Mouse (Mus musculus) kidney, embryonic 15.5 days (tissue): ENCODE results near the gene Fancg. TPM values are rescaled to one million over a fixed set of nuclear protein-coding genes. Genes with fewer than 3 reads are reported as not detected.
A peak's percentile ranks its signal among the peaks of the same experiment; 100 is the strongest.

Experiments used
- ATAC-seq: fragments of 200-750 bp; cut with Nextera tagmentation; replicated peaks from 2 replicates; pipeline ENCODE4 v1.8.0; 2017; ENCODE audit warnings: moderate TSS enrichment; ENCODE audit not compliant: low FRiP score
- H3K27ac ChIP-seq: fragments of 300-500 bp; sonication (generic); 2 replicates; pipeline ENCODE4 v1.5.1; 2015; ENCODE audit warnings: mild to moderate bottlenecking, inconsistent platforms
- H3K27me3 ChIP-seq: fragments of 300-500 bp; sonication (generic); 2 replicates; pipeline ENCODE4 v1.6.1; 2015; ENCODE audit warnings: inconsistent platforms
- H3K36me3 ChIP-seq: fragments of 300-500 bp; sonication (generic); 2 replicates; pipeline ENCODE4 v1.6.1; 2015; ENCODE audit warnings: inconsistent platforms
- H3K4me1 ChIP-seq: fragments of 300-500 bp; sonication (generic); 2 replicates; pipeline ENCODE4 v1.6.1; 2015; ENCODE audit warnings: inconsistent platforms
- H3K4me2 ChIP-seq: fragments of 300-500 bp; sonication (generic); 2 replicates; pipeline ENCODE4 v1.6.1; 2015; ENCODE audit warnings: moderate library complexity, mild to moderate bottlenecking, inconsistent platforms
- H3K4me3 ChIP-seq: fragments of 300-500 bp; sonication (generic); replicated peaks from 2 replicates; pipeline ENCODE4 v1.5.1; 2015; ENCODE audit warnings: mild to moderate bottlenecking, inconsistent platforms
- H3K9ac ChIP-seq: fragments of 300-500 bp; sonication (generic); 2 replicates; pipeline ENCODE4 v1.6.1; 2015; ENCODE audit warnings: mild to moderate bottlenecking, inconsistent platforms
- H3K9me3 ChIP-seq: fragments of 300-500 bp; sonication (generic); replicated peaks from 2 replicates; pipeline ENCODE4 v1.6.1; 2016; ENCODE audit warnings: inconsistent platforms
- WGBS: fragments of 180-500 bp; shearing (Covaris S2); methylation state at CpG from one replicate; pipeline ENCODE4 v1.1.7; 2015; ENCODE audit warnings: mixed read lengths; 5-methylcytosine and 5-hydroxymethylcytosine counted together
- polyA plus RNA-seq: library from polyadenylated mRNA; unstranded; fragments of >200 nt; fragmentation: Nextera tagmentation; extraction: Ambion mirVana; gene quantifications from 2 replicates; pipeline ENCODE4 v1.2.1, GENCODE M21; 2015

Fancg gene
- polyA plus RNA-seq, 1 experiment from 2014 or later, result 17.2 TPM

DNA sequence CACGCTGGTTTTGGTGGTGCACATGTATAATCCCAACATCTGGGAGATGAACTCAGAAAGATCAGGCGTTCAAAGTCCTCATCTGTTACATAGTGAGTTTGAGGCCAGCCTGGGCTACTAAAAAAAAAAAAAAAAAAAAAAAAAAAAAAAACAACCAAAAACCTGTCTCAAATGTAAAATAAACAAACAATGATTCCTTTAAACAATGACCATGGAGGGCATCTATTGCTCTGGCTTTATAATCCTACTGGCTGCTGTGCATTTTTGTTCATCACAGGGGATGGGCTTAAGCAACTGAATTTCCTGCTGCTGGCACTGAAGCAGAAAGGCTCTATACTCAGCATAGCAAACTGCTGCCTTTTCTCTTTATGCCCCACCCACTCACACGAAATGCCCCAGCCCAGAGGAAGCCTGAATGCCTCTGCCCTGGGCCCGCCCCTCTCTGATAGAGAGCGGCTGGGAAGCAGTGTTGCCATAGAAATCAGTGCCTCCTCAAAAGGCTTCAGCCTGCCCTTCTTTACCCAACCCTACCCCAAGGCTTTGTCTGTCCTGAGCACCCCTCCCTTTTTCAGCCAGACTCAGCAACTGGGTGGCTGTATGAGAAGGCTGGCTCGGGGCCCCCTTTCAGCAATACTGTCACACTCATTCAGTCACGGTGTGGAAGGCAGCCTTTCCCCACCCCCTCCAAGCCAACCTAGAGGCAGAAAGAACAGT, 33.5 kb upstream of the Fancg start:
- Histone ChIP-seq H3K27ac (peak overlapping the region; percentile 72), H3K27me3 (no peaks in the 10 kb centered on the region), H3K36me3 (no peaks in the 10 kb centered on the region), H3K4me2 (peak overlapping the region; percentile 85), H3K9ac (0 out of 2 replicates have a peak overlapping the region, but pooled peaks have one; percentile 3), H3K4me1 (peaks cover 46% of the 10 kb centered on the region), H3K9me3 (no peaks in the 10 kb centered on the region), H3K4me3 (peak overlapping the region; percentile 65; the same call in 1 of the 2 replicates)
- 21% methylated on average over 7 of the region's 7 CpGs for WGBS
- no peak for ATAC-seq

DNA sequence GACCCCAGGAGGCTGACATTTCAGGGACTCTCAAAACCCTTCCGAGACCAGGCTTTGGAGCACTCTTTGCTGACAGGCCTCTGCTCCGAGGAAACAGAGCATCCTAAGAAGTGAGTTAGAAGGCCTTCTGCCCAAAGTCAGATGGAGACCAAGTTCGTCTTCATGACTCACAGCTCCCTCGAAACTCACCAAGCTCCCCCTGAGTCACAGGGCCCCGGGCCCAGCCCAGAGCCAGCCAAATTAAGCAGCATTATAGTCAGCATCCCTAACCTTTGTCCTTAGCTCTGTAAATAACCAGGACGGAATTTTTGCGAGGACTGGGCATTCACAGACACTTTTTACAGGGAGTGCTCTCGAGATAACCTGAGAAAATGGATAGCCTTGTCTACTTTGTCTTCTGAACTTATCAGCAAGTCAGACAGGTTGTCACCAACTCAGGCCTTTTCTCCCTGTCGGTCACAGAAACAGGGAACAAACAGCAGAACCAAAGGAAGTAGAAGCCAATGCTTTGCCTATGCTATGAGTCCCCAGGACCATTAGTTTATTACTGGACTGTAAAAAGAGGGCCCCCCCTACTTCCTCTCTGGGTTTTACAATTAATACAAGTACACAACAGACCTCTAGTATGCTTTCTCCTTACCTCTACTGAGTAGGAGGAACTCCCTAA, 30.7 kb upstream of the Fancg start:
- Histone ChIP-seq H3K4me1 (peaks cover 51% of the 10 kb centered on the region), H3K27ac (peak overlapping the region; percentile 45), H3K27me3 (no peaks in the 10 kb centered on the region), H3K4me2 (no peak overlapping the region), H3K4me3 (no peak overlapping the region), H3K9ac (no peak overlapping the region), H3K36me3 (peaks cover 8% of the 10 kb centered on the region), H3K9me3 (no peaks in the 10 kb centered on the region)
- WGBS, result 66% methylated on average over 9 of the region's 9 CpGs
- no peak for ATAC-seq

DNA sequence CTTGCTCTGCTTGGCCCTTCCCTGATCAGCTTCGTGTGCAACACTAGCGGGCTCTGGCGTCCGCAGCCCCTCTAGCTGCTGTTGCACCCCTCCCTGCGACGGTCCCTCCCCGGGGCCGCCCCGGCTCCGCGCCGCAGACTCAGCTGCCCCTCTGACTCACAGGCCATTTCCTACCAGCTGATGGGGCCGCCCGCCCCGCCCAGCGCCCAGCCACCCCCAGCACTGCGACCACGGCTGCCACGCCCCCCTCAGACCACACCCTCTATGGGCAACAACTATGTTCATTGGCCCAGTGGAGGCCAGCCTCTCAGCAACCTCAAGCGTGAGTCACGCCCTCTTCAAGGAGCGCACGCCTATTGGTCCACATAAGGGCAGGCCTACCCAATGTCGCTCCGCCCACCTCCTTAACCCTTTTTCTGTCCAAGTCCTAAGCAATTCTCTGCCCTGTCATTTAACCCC, 29.8 kb upstream of the Fancg start:
- H3K9me3 ChIP-seq, result no peaks in the 10 kb centered on the region
- peak overlapping the region; percentile 69 for H3K4me3 ChIP-seq
- H3K4me1 ChIP-seq, result peaks cover 45% of the 10 kb centered on the region
- peak; percentile 98 for ATAC-seq
- peak overlapping the region; percentile 79 for H3K27ac ChIP-seq
- WGBS, result 0% methylated on average over 25 of the region's 25 CpGs
- H3K27me3 ChIP-seq, result no peaks in the 10 kb centered on the region
- peak overlapping the region; percentile 73 for H3K9ac ChIP-seq
- peak overlapping the region; percentile 86 for H3K4me2 ChIP-seq
- H3K36me3 ChIP-seq, result peaks cover 16% of the 10 kb centered on the region

DNA sequence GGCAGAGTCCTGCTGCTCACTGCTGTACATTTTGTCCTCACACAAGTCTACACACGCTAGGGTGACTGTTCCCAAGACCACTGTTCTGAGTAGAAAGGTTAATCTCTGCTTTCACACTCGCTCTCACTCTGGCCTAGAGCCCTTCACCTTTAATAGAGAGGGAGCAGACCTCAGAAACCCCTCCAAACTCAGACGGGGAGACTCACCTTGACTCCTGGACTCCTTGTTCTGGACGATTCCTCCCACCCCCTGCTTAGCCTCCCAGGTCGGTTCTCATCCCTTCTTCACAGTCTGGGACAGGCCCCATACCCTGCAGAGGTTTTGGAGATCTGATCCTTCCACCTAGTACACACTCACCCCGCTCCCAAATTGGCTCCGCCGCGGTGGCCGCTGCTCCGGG, 29.3 kb upstream of the Fancg start:
- Histone ChIP-seq H3K27ac (peak overlapping the region; percentile 79), H3K36me3 (peaks cover 19% of the 10 kb centered on the region), H3K4me1 (peaks cover 40% of the 10 kb centered on the region), H3K4me2 (peak overlapping the region; percentile 86), H3K9ac (peak overlapping the region; percentile 73), H3K4me3 (peak overlapping the region; percentile 69), H3K27me3 (no peaks in the 10 kb centered on the region), H3K9me3 (no peaks in the 10 kb centered on the region)
- WGBS, result 1% methylated on average over 11 of the region's 11 CpGs
- peak; percentile 33 for ATAC-seq

DNA sequence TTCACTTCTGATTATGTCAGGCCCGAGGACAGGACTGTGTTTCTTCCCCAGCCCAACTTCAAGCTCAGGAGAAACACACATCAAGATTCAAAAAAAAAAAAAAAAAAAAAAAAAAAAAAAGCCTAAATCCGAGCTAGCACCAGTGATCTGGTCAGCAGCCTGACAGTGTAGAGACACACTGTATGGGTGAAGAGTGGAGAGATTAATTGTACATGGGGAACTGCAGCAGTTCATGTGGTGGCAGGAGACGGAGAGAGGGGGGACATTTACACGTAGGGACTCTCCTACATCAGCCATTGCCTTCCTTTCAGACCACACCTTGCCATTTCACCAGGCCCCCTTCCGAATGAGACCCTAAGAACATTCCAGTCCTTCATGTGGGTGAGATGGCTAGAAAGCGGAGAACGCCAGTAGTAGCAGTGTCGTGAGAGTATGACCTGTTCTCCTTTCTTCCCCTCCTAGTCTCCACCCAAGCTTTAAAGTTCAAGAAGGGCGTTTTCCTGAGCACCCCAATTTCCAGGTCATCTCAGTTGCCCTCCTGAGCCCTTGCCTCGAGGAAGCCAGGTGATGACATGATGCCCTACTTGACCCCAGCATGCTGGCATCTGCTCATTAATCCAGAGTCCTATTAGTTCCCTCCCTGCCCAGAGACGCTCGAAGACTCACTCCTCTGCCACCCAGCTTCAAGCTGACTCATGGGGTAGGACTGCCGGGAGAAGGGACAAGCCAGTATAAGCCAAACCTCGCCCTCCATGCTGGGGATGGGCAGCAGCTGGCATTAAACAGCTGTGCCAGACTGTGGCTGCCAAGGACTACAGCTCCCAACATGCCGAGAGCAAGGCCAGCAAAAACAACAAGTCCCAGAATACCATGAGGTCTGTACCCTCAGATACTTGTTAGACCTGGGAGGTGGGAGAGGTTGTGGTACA, 28.5 kb upstream of the Fancg start:
- Histone ChIP-seq H3K9me3 (no peaks in the 10 kb centered on the region), H3K36me3 (peaks cover 27% of the 10 kb centered on the region), H3K4me3 (peak overlapping the region; percentile 69), H3K4me2 (peak overlapping the region; percentile 86), H3K9ac (peak overlapping the region; percentile 73), H3K4me1 (peaks cover 32% of the 10 kb centered on the region), H3K27ac (peak overlapping the region; percentile 79; the same call in 1 of the 2 replicates), H3K27me3 (no peaks in the 10 kb centered on the region)
- WGBS, result 53% methylated on average over 15 of the region's 15 CpGs
- ATAC-seq, result no peak

DNA sequence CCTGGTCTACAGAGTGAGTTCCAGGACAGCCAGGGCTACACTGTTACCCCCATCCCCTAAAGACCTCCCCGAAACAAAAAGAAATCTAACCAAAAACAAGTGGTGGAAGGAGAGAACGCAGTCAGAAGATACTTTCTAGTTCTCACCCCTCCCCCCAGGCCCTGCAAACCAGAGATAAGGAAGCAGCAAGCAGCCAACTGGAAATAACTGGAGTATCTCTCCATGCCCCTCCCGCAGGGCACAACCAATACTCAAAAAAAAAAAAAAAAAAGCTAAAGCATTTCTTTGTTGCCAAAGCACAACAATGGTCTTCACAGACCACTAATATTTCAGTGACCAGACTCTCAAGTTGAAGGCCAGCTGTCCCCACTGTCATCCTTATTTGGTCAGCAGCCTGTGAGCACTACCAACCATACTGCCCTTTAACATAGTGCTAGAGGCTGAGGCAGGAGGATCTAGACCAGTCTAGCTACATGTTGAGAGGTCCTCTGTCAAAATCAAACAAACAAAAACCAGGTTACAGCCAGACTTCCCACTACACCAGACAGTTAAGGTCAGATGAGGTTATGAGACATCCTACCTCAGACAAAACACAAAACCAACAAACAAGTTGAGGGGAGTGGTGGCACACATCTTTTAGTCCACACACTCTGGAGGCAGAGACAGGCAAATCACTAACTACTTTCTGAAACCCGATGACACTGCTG, 27.7 kb upstream of the Fancg start:
- Histone ChIP-seq H3K4me3 (no peak overlapping the region), H3K4me2 (no peak overlapping the region), H3K9me3 (no peaks in the 10 kb centered on the region), H3K27ac (no peak overlapping the region), H3K36me3 (peaks cover 35% of the 10 kb centered on the region), H3K27me3 (no peaks in the 10 kb centered on the region), H3K9ac (no peak overlapping the region), H3K4me1 (peaks cover 26% of the 10 kb centered on the region)
- no peak for ATAC-seq
- 73% methylated on average over 4 of the region's 4 CpGs for WGBS

DNA sequence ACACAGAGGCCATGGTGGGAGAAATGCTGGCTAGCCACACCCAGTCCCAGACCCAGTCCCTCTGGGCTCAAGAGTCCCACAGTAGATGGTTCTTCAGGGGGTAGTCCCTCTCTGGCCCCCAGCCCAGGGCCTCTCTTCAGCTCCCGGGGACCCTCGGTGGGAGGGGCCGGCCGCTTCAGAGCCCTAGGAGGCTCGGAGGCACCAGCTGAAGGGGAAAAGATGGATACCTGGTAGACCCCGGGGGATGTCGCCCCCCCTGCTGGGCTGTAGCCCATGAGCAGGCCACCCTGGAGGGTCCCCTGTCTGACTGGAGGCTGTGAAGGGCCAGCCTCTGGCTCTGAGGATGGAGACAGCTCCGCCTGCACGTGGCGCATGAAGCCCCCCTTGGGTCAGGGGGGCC, 26.1 kb upstream of the Fancg start:
- Histone ChIP-seq H3K9ac (no peak overlapping the region), H3K4me1 (peaks cover 33% of the 10 kb centered on the region), H3K36me3 (peaks cover 35% of the 10 kb centered on the region), H3K9me3 (no peaks in the 10 kb centered on the region), H3K27ac (no peak overlapping the region), H3K4me2 (no peak overlapping the region), H3K27me3 (no peaks in the 10 kb centered on the region), H3K4me3 (no peak overlapping the region)
- ATAC-seq, result no peak
- 81% methylated on average over 10 of the region's 10 CpGs for WGBS

DNA sequence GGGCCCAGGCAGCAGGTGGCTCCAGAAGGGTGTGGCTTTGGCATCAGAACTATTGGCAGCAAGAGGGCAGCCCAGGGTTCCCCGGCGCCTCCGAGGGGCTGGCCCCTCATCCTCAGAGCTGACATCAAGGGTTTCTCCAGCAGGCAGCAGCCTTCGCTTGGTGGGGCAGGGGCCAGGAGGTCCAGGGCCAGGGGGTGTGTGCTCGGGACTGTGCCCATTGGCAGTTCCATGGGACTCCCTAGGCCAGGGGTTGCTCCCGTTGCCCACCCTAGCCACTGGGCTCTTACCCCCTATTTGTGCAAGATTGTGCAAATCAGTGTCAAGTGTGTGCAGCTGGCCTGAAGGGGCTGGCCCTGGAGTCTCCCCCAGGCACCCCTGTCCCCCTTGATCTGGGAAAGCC, 25.5 kb upstream of the Fancg start:
- ATAC-seq, result no peak
- peaks cover 32% of the 10 kb centered on the region for H3K4me1 ChIP-seq
- no peak overlapping the region for H3K9ac ChIP-seq
- 85% methylated on average over 6 of the region's 6 CpGs for WGBS
- H3K36me3 ChIP-seq, result peaks cover 35% of the 10 kb centered on the region
- H3K4me3 ChIP-seq, result no peak overlapping the region
- no peak overlapping the region for H3K27ac ChIP-seq
- H3K9me3 ChIP-seq, result no peaks in the 10 kb centered on the region
- H3K4me2 ChIP-seq, result no peak overlapping the region
- no peaks in the 10 kb centered on the region for H3K27me3 ChIP-seq

DNA sequence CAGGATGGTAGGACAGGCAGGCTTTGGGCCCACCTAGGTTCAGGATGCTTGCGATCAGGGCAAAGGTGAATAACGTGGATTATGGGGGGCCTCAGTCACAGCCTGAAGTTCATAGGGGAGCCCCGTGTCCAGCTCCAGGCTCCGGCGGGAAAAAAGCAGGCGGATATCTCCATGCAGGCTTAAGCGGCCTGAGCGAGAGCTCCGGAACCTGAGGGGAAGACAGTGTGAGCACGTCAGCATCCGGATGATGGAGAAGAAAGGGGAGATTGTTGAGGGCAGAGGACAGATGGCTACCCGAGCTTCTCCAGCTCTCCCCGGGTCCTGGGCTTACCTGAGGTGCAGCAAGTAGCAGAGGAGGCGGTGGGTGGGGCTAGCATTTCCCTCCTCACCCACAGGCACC, 23.2 kb upstream of the Fancg start:
- Histone ChIP-seq H3K27me3 (no peaks in the 10 kb centered on the region), H3K4me3 (no peak overlapping the region), H3K4me1 (peaks cover 25% of the 10 kb centered on the region), H3K9me3 (no peaks in the 10 kb centered on the region), H3K27ac (no peak overlapping the region), H3K4me2 (no peak overlapping the region), H3K36me3 (peaks cover 49% of the 10 kb centered on the region), H3K9ac (no peak overlapping the region)
- ATAC-seq, result no peak
- 89% methylated on average over 14 of the region's 14 CpGs for WGBS

DNA sequence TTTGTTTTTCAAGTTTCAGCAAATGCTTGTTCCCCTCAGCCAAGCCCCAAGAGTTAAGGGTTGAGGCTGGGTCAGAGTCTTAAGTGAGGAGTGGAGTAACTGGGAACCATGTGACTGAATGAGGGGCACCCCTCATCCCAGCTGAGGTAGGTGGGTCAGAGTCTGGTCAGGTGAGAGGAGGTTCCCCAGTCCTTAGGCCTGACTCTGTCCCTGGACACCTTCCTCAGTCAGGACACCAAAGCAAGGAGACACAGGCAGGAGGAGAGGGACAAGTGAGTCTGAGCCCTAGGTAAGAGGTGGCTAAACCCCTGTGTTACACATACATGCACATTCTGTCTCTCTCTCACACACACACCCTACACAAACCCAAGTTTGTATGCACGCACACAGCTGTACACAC, 22.2 kb upstream of the Fancg start:
- no peak overlapping the region for H3K4me3 ChIP-seq
- no peak overlapping the region for H3K9ac ChIP-seq
- H3K4me2 ChIP-seq, result no peak overlapping the region
- peaks cover 21% of the 10 kb centered on the region for H3K4me1 ChIP-seq
- WGBS, result 90% methylated on average over 1 of the region's 1 CpGs
- no peak overlapping the region for H3K27ac ChIP-seq
- peaks cover 59% of the 10 kb centered on the region for H3K36me3 ChIP-seq
- no peaks in the 10 kb centered on the region for H3K27me3 ChIP-seq
- H3K9me3 ChIP-seq, result no peaks in the 10 kb centered on the region
- no peak for ATAC-seq

DNA sequence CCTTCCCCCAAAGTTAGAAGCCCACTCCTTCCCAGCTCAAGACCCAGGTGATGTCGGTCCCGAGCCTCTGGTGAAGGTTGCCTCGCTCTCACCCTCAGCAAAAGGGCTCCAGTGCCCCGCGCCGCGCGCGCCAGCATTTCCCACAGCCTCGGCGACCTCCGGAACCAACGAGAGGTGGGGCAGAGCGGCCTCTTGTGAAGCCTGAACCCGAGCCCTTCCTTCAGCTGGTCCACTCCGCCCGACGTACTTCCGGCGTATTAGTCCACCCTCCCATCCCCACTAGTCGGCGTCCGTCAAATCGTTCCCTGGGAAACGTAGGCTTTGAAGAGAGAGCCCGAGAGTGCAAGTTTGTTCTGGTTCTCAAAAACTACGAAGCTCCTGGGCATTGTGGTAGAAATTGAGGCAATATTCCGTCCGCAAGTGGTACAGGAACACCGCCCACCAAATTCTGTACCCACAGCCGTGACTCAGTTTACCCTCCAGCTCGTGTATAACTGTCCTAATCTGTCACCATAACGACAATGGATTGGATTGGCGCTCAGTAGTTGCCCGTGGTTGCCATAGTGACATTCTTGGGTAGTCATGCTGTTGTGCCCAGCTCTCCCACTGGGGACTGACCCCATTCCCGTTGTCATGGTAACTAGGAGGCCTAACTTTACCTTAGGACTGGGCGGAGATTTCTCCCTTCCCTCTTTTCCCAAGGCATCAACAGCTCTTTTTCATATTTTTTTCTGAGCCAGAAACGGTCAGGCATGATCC, 21.1 kb upstream of the Fancg start, which contains the start of gene Stoml2:
Stoml2 (minus strand) TSS at position 474 of the 759 bp plus-strand sequence.
- Histone ChIP-seq H3K27me3 (no peaks in the 10 kb centered on the region), H3K4me2 (peak within 1 kb of the TSS; percentile 87), H3K9ac (peak within 1 kb of the TSS; percentile 78), H3K4me1 (peaks cover 21% of the 10 kb centered on the region), H3K36me3 (peaks cover 65% of the 10 kb centered on the region), H3K9me3 (no peaks in the 10 kb centered on the region), H3K4me3 (peak within 1 kb of the TSS; percentile 73), H3K27ac (peak within 1 kb of the TSS; percentile 93)
- ATAC-seq, result peak; percentile 97
- WGBS, result under 1% methylated on average over 38 of the region's 38 CpGs
